Mouse (Mus musculus): ENCODE data around the gene Siglecg. TPM values are rescaled to one million over a fixed set of nuclear protein-coding genes. Genes with fewer than 3 reads are reported as not detected.

Gene Siglecg
- not detected in 2 replicates for polyA plus RNA-seq (2014; fragmentation: Nextera tagmentation; extraction: Ambion mirVana)

- WGBS: 84% methylated on average over 4 of the region's 4 CpGs
- H3K27ac ChIP-seq (replicated peaks; ENCODE audit: low read depth, low read length): no peak within 1 kb of the TSS
- ATAC-seq (ENCODE audit: low FRiP score, low TSS enrichment): no peak
Observed at GRCm38 (mm10) chr7:43408131-43408553, at the start of gene Siglecg. Gene Siglecg, plus strand, starts transcription at chr7:43408204.

GRCm38 (mm10) chr7:43358556-43358955 is 49.4 kb upstream of the Siglecg start:
- Histone ChIP-seq H3K27ac (replicated peaks; ENCODE audit: low read depth, low read length) (no peak overlapping the region), H3K9me3 (ENCODE audit: control insufficient read depth, low read length) (no peaks in the 10 kb centered on the region), H3K4me1 (ENCODE audit: control insufficient read depth, insufficient read depth, low read length) (no peaks in the 10 kb centered on the region), H3K9ac (replicated peaks; ENCODE audit: low read length) (no peak overlapping the region), H3K36me3 (ENCODE audit: control insufficient read depth, insufficient read depth, low read length) (no peaks in the 10 kb centered on the region), H3K4me2 (ENCODE audit: low read length) (no peak overlapping the region), H3K27me3 (ENCODE audit: control insufficient read depth, insufficient read depth, low read length) (no peaks in the 10 kb centered on the region), H3K4me3 (replicated peaks; ENCODE audit: low read depth, low read length) (no peak overlapping the region)
- ATAC-seq (ENCODE audit: low FRiP score, low TSS enrichment): no peak
- no peak for DNase-seq
- 93% methylated on average over 3 of the region's 3 CpGs for WGBS

More at GRCm38 (mm10) chr7:43408131-43408553, at the start of gene Siglecg:
- Histone ChIP-seq H3K4me1 (ENCODE audit: control insufficient read depth, insufficient read depth, low read length) (no peaks in the 10 kb centered on the region), H3K27me3 (ENCODE audit: control insufficient read depth, insufficient read depth, low read length) (no peaks in the 10 kb centered on the region), H3K9ac (replicated peaks; ENCODE audit: low read length) (no peak within 1 kb of the TSS), H3K4me3 (replicated peaks; ENCODE audit: low read depth, low read length) (no peak within 1 kb of the TSS), H3K4me2 (ENCODE audit: low read length) (no peak within 1 kb of the TSS), H3K36me3 (ENCODE audit: control insufficient read depth, insufficient read depth, low read length) (no peaks in the 10 kb centered on the region), H3K9me3 (ENCODE audit: control insufficient read depth, low read length) (no peaks in the 10 kb centered on the region)
- DNase-seq: no peak

- DNase-seq (no peak), ATAC-seq (ENCODE audit: low FRiP score, low TSS enrichment) (no peak)
- Histone ChIP-seq H3K4me1 (ENCODE audit: control insufficient read depth, insufficient read depth, low read length) (no peaks in the 10 kb centered on the region), H3K4me3 (replicated peaks; ENCODE audit: low read depth, low read length) (no peak overlapping the region), H3K27me3 (ENCODE audit: control insufficient read depth, insufficient read depth, low read length) (no peaks in the 10 kb centered on the region), H3K27ac (replicated peaks; ENCODE audit: low read depth, low read length) (no peak overlapping the region), H3K9ac (replicated peaks; ENCODE audit: low read length) (no peak overlapping the region), H3K36me3 (ENCODE audit: control insufficient read depth, insufficient read depth, low read length) (no peaks in the 10 kb centered on the region), H3K9me3 (ENCODE audit: control insufficient read depth, low read length) (no peaks in the 10 kb centered on the region), H3K4me2 (ENCODE audit: low read length) (no peak overlapping the region)
- WGBS: 85% methylated on average over 1 of the region's 1 CpGs
Observed at GRCm38 (mm10) chr7:43361442-43361841, 46.6 kb upstream of the Siglecg start.

GRCm38 (mm10) chr7:43362021-43362420 is 46.0 kb upstream of the Siglecg start:
- Histone ChIP-seq H3K27me3 (ENCODE audit: control insufficient read depth, insufficient read depth, low read length) (no peaks in the 10 kb centered on the region), H3K4me3 (replicated peaks; ENCODE audit: low read depth, low read length) (no peak overlapping the region), H3K36me3 (ENCODE audit: control insufficient read depth, insufficient read depth, low read length) (no peaks in the 10 kb centered on the region), H3K4me1 (ENCODE audit: control insufficient read depth, insufficient read depth, low read length) (no peaks in the 10 kb centered on the region), H3K27ac (replicated peaks; ENCODE audit: low read depth, low read length) (no peak overlapping the region), H3K4me2 (ENCODE audit: low read length) (no peak overlapping the region), H3K9me3 (ENCODE audit: control insufficient read depth, low read length) (no peaks in the 10 kb centered on the region), H3K9ac (replicated peaks; ENCODE audit: low read length) (no peak overlapping the region)
- ATAC-seq (ENCODE audit: low FRiP score, low TSS enrichment) (no peak), DNase-seq (no peak)
- 81% methylated on average over 4 of the region's 4 CpGs for WGBS

- 19% methylated on average over 5 of the region's 5 CpGs for WGBS
- Histone ChIP-seq H3K27me3 (ENCODE audit: control insufficient read depth, insufficient read depth, low read length) (no peaks in the 10 kb centered on the region), H3K36me3 (ENCODE audit: control insufficient read depth, insufficient read depth, low read length) (no peaks in the 10 kb centered on the region), H3K9ac (replicated peaks; ENCODE audit: low read length) (no peak overlapping the region), H3K27ac (replicated peaks; ENCODE audit: low read depth, low read length) (no peak overlapping the region), H3K4me2 (ENCODE audit: low read length) (no peak overlapping the region), H3K4me3 (replicated peaks; ENCODE audit: low read depth, low read length) (no peak overlapping the region), H3K9me3 (ENCODE audit: control insufficient read depth, low read length) (no peaks in the 10 kb centered on the region), H3K4me1 (ENCODE audit: control insufficient read depth, insufficient read depth, low read length) (no peaks in the 10 kb centered on the region)
- ATAC-seq (ENCODE audit: low FRiP score, low TSS enrichment): no peak
- peak; percentile 86 for DNase-seq
Observed at GRCm38 (mm10) chr7:43378226-43378625, 29.8 kb upstream of the Siglecg start.

- H3K27me3 ChIP-seq (ENCODE audit: control insufficient read depth, insufficient read depth, low read length): no peaks in the 10 kb centered on the region
- no peaks in the 10 kb centered on the region for H3K36me3 ChIP-seq (ENCODE audit: control insufficient read depth, insufficient read depth, low read length)
- DNase-seq (no peak), ATAC-seq (ENCODE audit: low FRiP score, low TSS enrichment) (no peak)
- no peaks in the 10 kb centered on the region for H3K9me3 ChIP-seq (ENCODE audit: control insufficient read depth, low read length)
- no peak overlapping the region for H3K27ac ChIP-seq (replicated peaks; ENCODE audit: low read depth, low read length)
- no peaks in the 10 kb centered on the region for H3K4me1 ChIP-seq (ENCODE audit: control insufficient read depth, insufficient read depth, low read length)
- WGBS: 81% methylated on average over 8 of the region's 8 CpGs
- no peak overlapping the region for H3K9ac ChIP-seq (replicated peaks; ENCODE audit: low read length)
- H3K4me2 ChIP-seq (ENCODE audit: low read length): no peak overlapping the region
- no peak overlapping the region for H3K4me3 ChIP-seq (replicated peaks; ENCODE audit: low read depth, low read length)
Observed at GRCm38 (mm10) chr7:43392349-43393121, 15.5 kb upstream of the Siglecg start.

- ATAC-seq (ENCODE audit: low FRiP score, low TSS enrichment) (no peak), DNase-seq (no peak)
- no peaks in the 10 kb centered on the region for H3K36me3 ChIP-seq (ENCODE audit: control insufficient read depth, insufficient read depth, low read length)
- WGBS: 94% methylated on average over 2 of the region's 2 CpGs
- H3K4me1 ChIP-seq (ENCODE audit: control insufficient read depth, insufficient read depth, low read length): no peaks in the 10 kb centered on the region
- no peaks in the 10 kb centered on the region for H3K9me3 ChIP-seq (ENCODE audit: control insufficient read depth, low read length)
- H3K4me2 ChIP-seq (ENCODE audit: low read length): no peak overlapping the region
- no peaks in the 10 kb centered on the region for H3K27me3 ChIP-seq (ENCODE audit: control insufficient read depth, insufficient read depth, low read length)
- no peak overlapping the region for H3K27ac ChIP-seq (replicated peaks; ENCODE audit: low read depth, low read length)
- H3K9ac ChIP-seq (replicated peaks; ENCODE audit: low read length): no peak overlapping the region
- no peak overlapping the region for H3K4me3 ChIP-seq (replicated peaks; ENCODE audit: low read depth, low read length)
Observed at GRCm38 (mm10) chr7:43399501-43399900, 8.5 kb upstream of the Siglecg start.

- Histone ChIP-seq H3K4me2 (ENCODE audit: low read length) (no peak overlapping the region), H3K27me3 (ENCODE audit: control insufficient read depth, insufficient read depth, low read length) (no peaks in the 10 kb centered on the region), H3K9ac (replicated peaks; ENCODE audit: low read length) (no peak overlapping the region), H3K9me3 (ENCODE audit: control insufficient read depth, low read length) (no peaks in the 10 kb centered on the region), H3K27ac (replicated peaks; ENCODE audit: low read depth, low read length) (no peak overlapping the region), H3K4me1 (ENCODE audit: control insufficient read depth, insufficient read depth, low read length) (no peaks in the 10 kb centered on the region), H3K4me3 (replicated peaks; ENCODE audit: low read depth, low read length) (no peak overlapping the region), H3K36me3 (ENCODE audit: control insufficient read depth, insufficient read depth, low read length) (no peaks in the 10 kb centered on the region)
- ATAC-seq (ENCODE audit: low FRiP score, low TSS enrichment) (no peak), DNase-seq (no peak)
- WGBS: 57% methylated on average over 2 of the region's 2 CpGs
Observed at GRCm38 (mm10) chr7:43402718-43403117, 5.3 kb upstream of the Siglecg start.

GRCm38 (mm10) chr7:43407573-43407972 is 431 bp upstream of the Siglecg start:
- ATAC-seq (ENCODE audit: low FRiP score, low TSS enrichment) (no peak), DNase-seq (no peak)
- H3K4me3 ChIP-seq (replicated peaks; ENCODE audit: low read depth, low read length): no peak overlapping the region
- H3K9ac ChIP-seq (replicated peaks; ENCODE audit: low read length): no peak overlapping the region
- H3K27me3 ChIP-seq (ENCODE audit: control insufficient read depth, insufficient read depth, low read length): no peaks in the 10 kb centered on the region
- H3K9me3 ChIP-seq (ENCODE audit: control insufficient read depth, low read length): no peaks in the 10 kb centered on the region
- H3K4me1 ChIP-seq (ENCODE audit: control insufficient read depth, insufficient read depth, low read length): no peaks in the 10 kb centered on the region
- no peaks in the 10 kb centered on the region for H3K36me3 ChIP-seq (ENCODE audit: control insufficient read depth, insufficient read depth, low read length)
- H3K27ac ChIP-seq (replicated peaks; ENCODE audit: low read depth, low read length): no peak overlapping the region
- H3K4me2 ChIP-seq (ENCODE audit: low read length): no peak overlapping the region
- 89% methylated on average over 3 of the region's 3 CpGs for WGBS

Data from midbrain, embryonic 14.5 days (tissue).